Comparison of ENCODE assay signal across 26 mouse cellular contexts in genomic region chr1:20571469-20571868, GRCm38 (mm10). TPM values are rescaled to one million over a fixed set of nuclear protein-coding genes. Genes with fewer than 3 reads are reported as not detected.
"Had no signal": no experiment of that assay in that cellular context is flagged by ENCODE, and none has a peak within 500 bp of the region (broad histone marks: within the 10 kb centered on the region; RNA-seq: fewer than 3 reads in every experiment).

No protein-coding gene starts in this region.

- ATAC-seq: hindbrain, postnatal 0 days; intestine, embryonic 16.5 days had no signal

- DNase-seq: gastrocnemius, postnatal 14 days; gastrocnemius, postnatal 36 days; heart, adult 11 months; heart, adult 2 months; heart, postnatal 14 days; heart, postnatal 36 days; kidney, adult 11 months; kidney, adult 2 months; kidney, adult 9 months; kidney, postnatal 14 days; kidney, postnatal 36 days; layer of hippocampus, adult 9-11 months; layer of hippocampus, postnatal 36 days; left cerebral cortex, postnatal 4 days had no signal

- H3K27me3 ChIP-seq: heart, embryonic 13.5 days; heart, embryonic 15.5 days; hindbrain, embryonic 13.5 days; hindbrain, embryonic 15.5 days; kidney, embryonic 15.5 days; limb, embryonic 13.5 days; limb, embryonic 15.5 days had no signal

RNA-seq across cellular contexts. Expression of gene Pkhd1, which starts 46.4 kb away (rescaled TPM):
- polyA plus RNA-seq: heart, adult 2 months; heart, embryonic 11.5 days; heart, embryonic 13.5 days; heart, embryonic 15.5 days; heart, postnatal 0 days; hindbrain, embryonic 13.5 days; limb, embryonic 11.5 days had no signal
